Mouse (Mus musculus): Measurements from ENCODE around the gene Ttc4. TPM values are rescaled to one million over a fixed set of nuclear protein-coding genes. Genes with fewer than 3 reads are reported as not detected.
A peak's percentile ranks its signal among the peaks of the same experiment; 100 is the strongest.

The Ttc4 gene
- total and polyA plus RNA-seq, 3 experiments: 54.8 TPM; not detected in 1

DNA sequence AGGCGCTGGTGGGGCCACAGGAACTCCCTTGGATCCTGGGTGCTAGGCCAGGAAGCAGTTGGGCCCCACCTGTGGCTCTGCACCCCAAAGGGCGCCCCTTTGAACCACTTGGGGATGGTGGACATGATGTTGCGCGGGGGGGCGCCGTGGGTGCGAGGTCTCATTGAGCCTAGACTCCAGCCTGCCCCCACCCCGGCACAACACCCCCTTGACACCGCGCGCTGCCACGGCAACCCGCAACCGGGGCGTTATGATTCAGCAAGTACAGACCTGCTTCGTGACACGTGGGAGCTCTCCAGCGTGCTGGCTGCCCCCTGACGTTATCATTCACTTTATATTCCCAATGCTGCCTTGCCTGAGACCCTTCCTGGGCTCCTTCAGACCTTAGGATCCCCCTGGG, 61.7 kb downstream of the Ttc4 start, which contains the start of gene Lexm (continued):
- no peak for TF ChIP-seq UBTF (IDR thresholded peaks at IDR 0.05; ENCODE audit: borderline replicate concordance, insufficient read depth, low read depth, low read length)
- peak in 1 of 2 experiments; percentile 16; a peak in 1 of 4 replicates for TF ChIP-seq EP300 (IDR thresholded peaks at IDR 0.05; ENCODE audit: low read depth in 1 of 2, low read length in 2 of 2)
- TF ChIP-seq E2F4 (IDR thresholded peaks at IDR 0.05; ENCODE audit: borderline replicate concordance, low read depth, low read length): no peak
- TF ChIP-seq HCFC1 (IDR thresholded peaks at IDR 0.05; ENCODE audit: low read depth, low read length): no peak
- TF ChIP-seq MYB (IDR thresholded peaks at IDR 0.05; ENCODE audit: low read depth, low read length): no peak
- TF ChIP-seq MAFK (IDR thresholded peaks at IDR 0.05; ENCODE audit: borderline replicate concordance, low read depth, low read length): no peak
- TF ChIP-seq CHD1 (IDR thresholded peaks at IDR 0.05; ENCODE audit: low read depth, low read length): no peak
- TF ChIP-seq CHD2 (IDR thresholded peaks at IDR 0.05; ENCODE audit: low read length): no peak
- TF ChIP-seq POLR2AphosphoS2 (IDR thresholded peaks at IDR 0.05; ENCODE audit: low read length): no peak
- TF ChIP-seq ZKSCAN1 (IDR thresholded peaks at IDR 0.05; ENCODE audit: low read depth, low read length): no peak
- no peak for TF ChIP-seq CTCF (IDR thresholded peaks at IDR 0.05 in 2 of 3, conservative IDR thresholded peaks at IDR 0.05 in 1 of 3; ENCODE audit: control insufficient read depth in 1 of 3, insufficient read depth in 1 of 3, low read depth in 2 of 3, low read length in 3 of 3, poor library complexity in 1 of 3, severe bottlenecking in 1 of 3)
- no peak for TF ChIP-seq NELFE (IDR thresholded peaks at IDR 0.05; ENCODE audit: low read depth, low read length)
- TF ChIP-seq USF1 (IDR thresholded peaks at IDR 0.05; ENCODE audit: low read depth, low read length): peak; percentile 49; the same call in 1 of the 2 replicates
- peak; percentile 98 for TF ChIP-seq MAX (IDR thresholded peaks at IDR 0.05; ENCODE audit: low read length)
- no peak for TF ChIP-seq USF2 (IDR thresholded peaks at IDR 0.05; ENCODE audit: borderline replicate concordance in 1 of 2, insufficient read depth in 1 of 2, low read depth in 1 of 2, low read length in 2 of 2)
- TF ChIP-seq MAZ (IDR thresholded peaks at IDR 0.05; ENCODE audit: low read depth, low read length): no peak
- TF ChIP-seq ZC3H11A (IDR thresholded peaks at IDR 0.05; ENCODE audit: low read depth, low read length): no peak
- TF ChIP-seq GATA1 (IDR thresholded peaks at IDR 0.05; ENCODE audit: low read depth, low read length): no peak
- TF ChIP-seq TBP (IDR thresholded peaks at IDR 0.05; ENCODE audit: low read depth, low read length): no peak
- TF ChIP-seq MYC (IDR thresholded peaks at IDR 0.05; ENCODE audit: low read depth, low read length): peak; percentile 84; the same call in 1 of the 2 replicates
- TF ChIP-seq SIN3A (IDR thresholded peaks at IDR 0.05; ENCODE audit: low read length): peak; percentile 100
- no peak for TF ChIP-seq RAD21 (IDR thresholded peaks at IDR 0.05; ENCODE audit: low read depth, low read length)
- TF ChIP-seq KAT2A (conservative IDR thresholded peaks at IDR 0.05; ENCODE audit: low read depth, low read length): no peak
- no peak for TF ChIP-seq POLR2A (IDR thresholded peaks at IDR 0.05; ENCODE audit: control insufficient read depth in 1 of 2, insufficient read depth in 1 of 2, low read depth in 1 of 2, low read length in 2 of 2, poor library complexity in 1 of 2)

- H3K79me2 ChIP-seq (ENCODE audit: control insufficient read depth, insufficient read depth, low read length, poor library complexity): peaks cover 10% of the 10 kb centered on the region
- peak overlapping the region; percentile 75 for H3K27ac ChIP-seq (ENCODE audit: control insufficient read depth, low read depth, low read length)
- H3K9me3 ChIP-seq (replicated peaks; ENCODE audit: insufficient read depth, low read length): no peaks in the 10 kb centered on the region
- peaks cover 0 to 7% of the 10 kb centered on the region in 2 experiments; a peak in 1 of 4 replicates for H3K4me1 ChIP-seq (ENCODE audit: control insufficient read depth in 1 of 2, insufficient read depth in 2 of 2, low read length in 2 of 2)
- H3K27me3 ChIP-seq (ENCODE audit: control insufficient read depth in 1 of 2, insufficient read depth in 2 of 2, low read length in 2 of 2): no peaks in the 10 kb centered on the region
- peak overlapping the region; percentile 67 to 74 for H3K4me3 ChIP-seq (ENCODE audit: control insufficient read depth in 1 of 2, insufficient read depth in 1 of 2, low read depth in 2 of 2, low read length in 2 of 2)
- H3K9ac ChIP-seq (ENCODE audit: control insufficient read depth, low read depth, low read length, poor library complexity, severe bottlenecking): peak overlapping the region; percentile 77
- DNase-seq (ENCODE audit: low read depth, low spot score): peak; percentile 98
- peaks cover 0 to 4% of the 10 kb centered on the region in 2 experiments; a peak in 2 of 4 replicates for H3K36me3 ChIP-seq (ENCODE audit: control insufficient read depth in 1 of 2, insufficient read depth in 2 of 2, low read length in 2 of 2)
- TF ChIP-seq MAX (IDR thresholded peaks at IDR 0.05; ENCODE audit: low read length) (peak; percentile 93), POLR2A (IDR thresholded peaks at IDR 0.05; ENCODE audit: control insufficient read depth in 1 of 2, insufficient read depth in 1 of 2, low read depth in 1 of 2, low read length in 2 of 2, poor library complexity in 1 of 2) (peak; percentile 72 to 93; a peak in 3 of 4 replicates), USF1 (IDR thresholded peaks at IDR 0.05; ENCODE audit: low read depth, low read length) (peak; percentile 95), HCFC1 (IDR thresholded peaks at IDR 0.05; ENCODE audit: low read depth, low read length) (peak; percentile 79), RCOR1 (IDR thresholded peaks at IDR 0.05; ENCODE audit: low read depth, low read length) (no peak; the same call in 1 of the 2 replicates), BHLHE40 (IDR thresholded peaks at IDR 0.05; ENCODE audit: borderline replicate concordance, low read depth, low read length) (no peak), MXI1 (IDR thresholded peaks at IDR 0.05; ENCODE audit: low read depth, low read length) (peak; percentile 97), MAZ (IDR thresholded peaks at IDR 0.05; ENCODE audit: low read depth, low read length) (0 out of 2 replicates have a peak, but pooled peaks have one; percentile 3), CHD2 (IDR thresholded peaks at IDR 0.05; ENCODE audit: low read length) (no peak), MYB (IDR thresholded peaks at IDR 0.05; ENCODE audit: low read depth, low read length) (no peak), MYC (IDR thresholded peaks at IDR 0.05; ENCODE audit: low read depth, low read length) (peak; percentile 95), JUND (IDR thresholded peaks at IDR 0.05; ENCODE audit: low read depth, low read length) (no peak), NELFE (IDR thresholded peaks at IDR 0.05; ENCODE audit: low read depth, low read length) (peak; percentile 96), USF2 (IDR thresholded peaks at IDR 0.05; ENCODE audit: borderline replicate concordance in 1 of 2, insufficient read depth in 1 of 2, low read depth in 1 of 2, low read length in 2 of 2) (peak in 1 of 2 experiments; percentile 51; a peak in 1 of 4 replicates), GABPA (IDR thresholded peaks at IDR 0.05; ENCODE audit: low read depth, low read length) (no peak), ZNF384 (IDR thresholded peaks at IDR 0.05; ENCODE audit: low read depth, low read length) (no peak), UBTF (IDR thresholded peaks at IDR 0.05; ENCODE audit: borderline replicate concordance, insufficient read depth, low read depth, low read length) (no peak), CHD1 (IDR thresholded peaks at IDR 0.05; ENCODE audit: low read depth, low read length) (no peak), ZC3H11A (IDR thresholded peaks at IDR 0.05; ENCODE audit: low read depth, low read length) (no peak), KAT2A (conservative IDR thresholded peaks at IDR 0.05; ENCODE audit: low read depth, low read length) (no peak; the same call in 1 of the 2 replicates), SIN3A (IDR thresholded peaks at IDR 0.05; ENCODE audit: low read length) (peak; percentile 92), MAFK (IDR thresholded peaks at IDR 0.05; ENCODE audit: borderline replicate concordance, low read depth, low read length) (no peak), TBP (IDR thresholded peaks at IDR 0.05; ENCODE audit: low read depth, low read length) (peak; percentile 87), POLR2AphosphoS2 (IDR thresholded peaks at IDR 0.05; ENCODE audit: low read length) (peak; percentile 94), GATA1 (IDR thresholded peaks at IDR 0.05; ENCODE audit: low read depth, low read length) (peak; percentile 54)
Observed at GRCm38 (mm10) chr4:106615637-106616036, 63.1 kb downstream of the Ttc4 start.
